Mouse (Mus musculus) liver, embryonic 14.5 days (tissue): ENCODE data around the gene Zfp583. TPM values are rescaled to one million over a fixed set of nuclear protein-coding genes. Genes with fewer than 3 reads are reported as not detected.
A peak's percentile ranks its signal among the peaks of the same experiment; 100 is the strongest.

Source experiments
- ATAC-seq: fragments of 200-750 bp; cut with Nextera tagmentation; 2 replicates; pipeline ENCODE4 v1.8.0; 2017; ENCODE audit warnings: moderate number of reproducible peaks, mild to moderate bottlenecking, moderate library complexity; ENCODE audit not compliant: insufficient read depth
- DNase-seq, 3 experiments: peaks; one replicate each; pipeline ENCODE4 v3.0.0-alpha.2; 2012 to 2013; ENCODE audit warnings: low read depth in 3 of 3, low spot score in 3 of 3
- H3K27ac ChIP-seq: fragments of 300-500 bp; sonication (generic); 2 replicates; pipeline ENCODE4 v1.5.1; 2014; ENCODE audit warnings: moderate library complexity, mild to moderate bottlenecking, control low read depth, inconsistent platforms
- H3K27me3 ChIP-seq: fragments of 300-500 bp; sonication (generic); 2 replicates; pipeline ENCODE4 v1.6.1; 2014; ENCODE audit warnings: mild to moderate bottlenecking, low read length, moderate library complexity; ENCODE audit not compliant: control insufficient read depth, insufficient read depth
- H3K36me3 ChIP-seq: fragments of 300-500 bp; sonication (generic); replicated peaks from 2 replicates; pipeline ENCODE4 v1.6.1; 2014; ENCODE audit warnings: low read depth; ENCODE audit not compliant: control insufficient read depth, insufficient read depth
- H3K4me1 ChIP-seq, 2 experiments: fragments of 200-500 bp in 1 of 2; fragments of 300-500 bp in 1 of 2; sonication (generic) in 1 of 2; replicated peaks; 2 replicates each; pipeline ENCODE4 v1.6.1; 2012 to 2014; ENCODE audit warnings: antibody characterized with exemption in 1 of 2, inconsistent platforms in 1 of 2, low read length in 1 of 2; ENCODE audit not compliant: control insufficient read depth in 2 of 2, insufficient read depth in 2 of 2
- H3K4me2 ChIP-seq: fragments of 300-500 bp; sonication (generic); 2 replicates; pipeline ENCODE4 v1.6.1; 2014; ENCODE audit warnings: low read depth, mild to moderate bottlenecking, control low read depth, moderate library complexity
- H3K4me3 ChIP-seq, 2 experiments: fragments of 200-500 bp in 1 of 2; fragments of 300-500 bp in 1 of 2; sonication (generic) in 1 of 2; 2 replicates each; pipeline ENCODE4 v1.5.1; 2012 to 2014; ENCODE audit warnings: low read depth in 2 of 2, low read length in 2 of 2, mild to moderate bottlenecking in 2 of 2, control low read depth in 1 of 2, inconsistent platforms in 1 of 2, moderate library complexity in 1 of 2; ENCODE audit not compliant: insufficient read depth in 1 of 2
- H3K9ac ChIP-seq: fragments of 300-500 bp; sonication (generic); replicated peaks from 2 replicates; pipeline ENCODE4 v1.6.1; 2014; ENCODE audit warnings: mild to moderate bottlenecking, control low read depth, moderate library complexity
- H3K9me3 ChIP-seq: fragments of 300-500 bp; sonication (generic); 2 replicates; pipeline ENCODE4 v1.6.1; 2016; ENCODE audit warnings: low read length, mixed read lengths; ENCODE audit not compliant: control insufficient read depth
- CTCF ChIP-seq: IDR thresholded peaks from 2 replicates; pipeline ENCODE4 v1.5.1; 2016; ENCODE audit warnings: antibody characterized with exemption, low read depth, control low read depth
- EP300 ChIP-seq: IDR thresholded peaks from 2 replicates; pipeline ENCODE4 v1.6.1; 2016; ENCODE audit warnings: antibody characterized with exemption, low read depth
- WGBS: fragments of 180-500 bp; shearing (Covaris S2); extraction: QIAGEN DNeasy Blood & Tissue Kit; methylation state at CpG from one replicate; pipeline ENCODE4 v1.1.7; 2014; ENCODE audit not compliant: insufficient replicate concordance; 5-methylcytosine and 5-hydroxymethylcytosine counted together
- polyA plus RNA-seq, 2 experiments: library from polyadenylated mRNA; depleted of rRNA in 1 of 2; stranded (reverse) in 1 of 2; unstranded in 1 of 2; fragments of >200 nt; fragmentation: Nextera tagmentation in 1 of 2; extraction: Ambion mirVana in 1 of 2; gene quantifications; 2 replicates each; pipeline versions ENCODE4 v1.2.1 to v1.2.3; 2012 to 2014

Gene Zfp583
- polyA plus RNA-seq, 2 experiments, result 0.79 to 0.88 TPM

DNA sequence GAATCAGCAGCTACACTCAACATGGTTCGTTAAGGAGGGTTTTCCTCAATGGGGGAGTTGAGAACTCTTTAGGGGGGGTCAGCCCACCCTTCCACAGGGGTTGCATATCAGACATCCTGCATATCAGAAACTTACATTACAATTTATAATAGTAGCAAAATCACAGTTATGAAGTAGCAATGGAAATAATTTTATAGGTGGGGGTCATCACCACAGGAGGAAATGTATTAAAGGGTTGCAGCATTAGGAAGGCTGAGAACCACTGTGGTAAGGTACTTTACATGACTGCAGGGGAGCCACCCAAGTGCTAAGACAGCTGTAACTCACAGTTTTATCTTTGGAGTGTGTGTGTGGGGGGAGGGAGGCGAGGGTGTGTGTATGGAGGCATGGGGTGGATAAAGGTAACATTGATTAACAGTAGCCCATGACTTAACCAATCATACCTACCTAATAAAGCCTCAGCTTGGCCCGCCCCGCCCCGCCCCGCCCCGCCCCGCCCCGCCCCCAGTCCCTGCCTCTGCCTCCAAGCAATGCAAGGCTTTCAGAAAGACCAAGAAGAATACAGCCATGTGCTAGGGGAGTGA lies 29.5 kb upstream of the Zfp583 start:
- peaks cover 20 to 29% of the 10 kb centered on the region in 2 experiments for H3K4me1 ChIP-seq
- DNase-seq, result peak in 1 of 3 experiments; percentile 37
- no peak overlapping the region for H3K27ac ChIP-seq
- no peak overlapping the region for H3K9ac ChIP-seq
- no peak overlapping the region for H3K4me3 ChIP-seq
- H3K4me2 ChIP-seq, result 0 out of 2 replicates have a peak overlapping the region, but pooled peaks have one; percentile 11
- H3K9me3 ChIP-seq, result no peaks in the 10 kb centered on the region
- peak; percentile 17; the same call in 1 of the 2 replicates for ATAC-seq
- no peaks in the 10 kb centered on the region for H3K36me3 ChIP-seq
- no peak for TF ChIP-seq EP300
- TF ChIP-seq CTCF, result no peak
- H3K27me3 ChIP-seq, result no peaks in the 10 kb centered on the region
- WGBS, result 8% methylated on average over 9 of the region's 9 CpGs

DNA sequence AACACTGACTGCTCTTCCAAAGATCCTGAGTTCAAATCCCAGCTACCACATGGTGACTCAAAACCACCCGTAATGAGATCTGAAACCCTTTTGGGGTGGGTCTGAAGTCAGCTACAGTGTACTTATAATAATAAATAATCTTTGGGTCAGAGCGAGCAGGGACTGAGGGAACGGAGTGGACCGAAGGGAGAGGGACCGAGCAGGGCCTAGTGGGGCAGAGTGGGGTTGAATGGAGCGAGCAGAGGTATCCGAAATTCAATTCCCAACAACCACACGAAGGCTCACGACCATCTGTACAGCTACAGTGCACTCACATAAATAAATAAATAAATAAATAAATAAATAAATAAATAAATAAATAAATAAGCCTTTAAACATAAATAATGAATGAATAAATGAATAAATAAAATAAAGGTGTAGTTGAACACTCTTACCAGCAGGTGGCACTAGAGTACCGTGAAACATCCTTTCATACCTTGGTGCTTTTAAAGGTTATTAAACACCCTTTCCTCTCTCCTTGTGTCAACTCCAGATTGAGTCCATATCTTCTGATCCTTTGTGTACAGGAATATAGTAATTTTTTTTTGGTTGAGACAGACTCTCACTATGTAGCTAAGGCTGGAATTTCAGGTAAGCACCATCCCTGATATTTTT lies 28.0 kb upstream of the Zfp583 start:
- Histone ChIP-seq H3K27me3 (no peaks in the 10 kb centered on the region), H3K4me3 (no peak overlapping the region), H3K36me3 (no peaks in the 10 kb centered on the region), H3K9me3 (no peaks in the 10 kb centered on the region), H3K4me2 (no peak overlapping the region), H3K4me1 (peaks cover 15 to 23% of the 10 kb centered on the region in 2 experiments), H3K27ac (no peak overlapping the region), H3K9ac (no peak overlapping the region)
- ATAC-seq, result no peak
- TF ChIP-seq CTCF (peak; percentile 73), EP300 (no peak)
- DNase-seq, result peak in 2 of 3 experiments; percentile 44 to 68
- 47% methylated on average over 10 of the region's 10 CpGs for WGBS

DNA sequence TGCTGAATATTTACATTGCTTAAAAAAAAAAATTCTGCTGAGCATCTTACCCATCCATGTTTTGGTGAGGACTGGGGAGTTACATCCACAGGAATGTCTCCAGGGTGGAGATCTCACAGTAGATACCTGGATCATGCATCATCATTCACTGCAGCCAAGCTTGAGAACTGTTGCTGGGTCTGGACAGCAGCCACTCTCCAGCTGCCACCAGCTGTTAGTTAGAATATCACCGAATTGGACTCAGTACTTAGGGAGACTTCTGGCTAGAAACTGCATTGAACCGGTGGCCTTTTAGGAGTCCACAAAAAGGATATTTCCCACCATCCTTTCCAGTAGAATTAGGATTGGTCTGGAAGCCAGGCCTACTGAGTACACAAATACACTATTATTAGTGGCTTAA lies 27.0 kb upstream of the Zfp583 start:
- Histone ChIP-seq H3K4me2 (no peak overlapping the region), H3K4me3 (no peak overlapping the region), H3K27ac (no peak overlapping the region), H3K27me3 (no peaks in the 10 kb centered on the region), H3K36me3 (no peaks in the 10 kb centered on the region), H3K9me3 (no peaks in the 10 kb centered on the region), H3K4me1 (peaks cover 10 to 17% of the 10 kb centered on the region in 2 experiments), H3K9ac (no peak overlapping the region)
- WGBS, result 57% methylated on average over 2 of the region's 2 CpGs
- no peak for TF ChIP-seq CTCF
- no peak for TF ChIP-seq EP300
- DNase-seq, result no peak
- ATAC-seq, result no peak

DNA sequence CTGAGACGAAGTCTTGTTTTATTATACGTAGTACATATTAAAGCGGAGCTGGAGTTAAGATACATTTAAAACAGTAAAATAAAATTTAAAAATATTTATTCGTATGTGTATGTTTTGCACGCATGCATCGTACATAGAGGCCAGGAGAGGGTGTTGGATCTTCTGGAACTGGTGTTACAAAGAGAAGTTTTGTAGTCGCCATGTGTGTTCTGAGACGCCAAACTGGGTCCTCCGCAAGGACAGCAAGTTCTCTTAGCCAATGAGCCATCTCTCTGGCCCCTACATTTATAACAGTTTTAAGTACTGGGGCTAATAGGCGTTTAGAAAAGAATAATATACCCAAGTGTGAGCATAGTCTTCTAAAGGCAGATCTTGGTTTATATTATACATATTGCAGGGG lies 13.0 kb upstream of the Zfp583 start:
- WGBS, result 28% methylated on average over 10 of the region's 10 CpGs
- TF ChIP-seq CTCF, result no peak
- no peak overlapping the region for H3K9ac ChIP-seq

DNA sequence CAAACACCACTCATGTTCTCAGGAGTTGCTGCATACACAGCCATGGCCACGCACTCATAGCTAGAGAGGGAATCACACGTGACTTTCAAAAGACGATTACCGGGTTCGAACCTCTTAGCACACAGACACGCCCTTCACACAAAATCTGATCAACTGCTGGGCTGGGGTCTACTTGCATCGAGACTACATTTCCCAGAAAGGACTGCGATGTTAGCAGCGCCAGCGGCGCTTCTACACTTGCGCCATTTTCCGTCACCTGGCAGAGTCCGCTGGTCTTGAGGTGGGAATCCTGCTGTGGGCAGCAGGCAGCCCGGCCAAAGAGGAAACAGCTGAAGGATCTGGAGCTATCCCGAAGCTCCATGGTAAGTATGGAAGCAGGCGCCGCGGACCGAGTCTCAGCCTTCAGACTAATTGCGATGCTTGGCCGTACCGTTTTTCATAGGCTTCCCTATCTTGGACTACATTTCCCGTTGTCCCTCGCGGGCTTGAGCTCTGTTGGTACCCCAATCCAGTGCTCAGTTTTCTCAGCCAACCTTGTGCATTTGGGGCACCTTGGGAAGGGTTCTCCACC lies 12.5 kb upstream of the Zfp583 start, which contains the start of gene Gm3854:
Gm3854 (plus strand) TSS at position 259 of the 571 bp plus-strand sequence.
- TF ChIP-seq CTCF (no peak), EP300 (no peak)
- under 1% methylated on average over 26 of the region's 26 CpGs for WGBS

More for the DNA sequence above, 13.0 kb upstream of the Zfp583 start:
- Histone ChIP-seq H3K27me3 (no peaks in the 10 kb centered on the region), H3K36me3 (no peaks in the 10 kb centered on the region), H3K4me1 (0 out of 4 replicates have a peak, but pooled peaks cover 0 to 2% of the 10 kb centered on the region in 2 experiments), H3K4me3 (peak overlapping the region; percentile 57 to 76), H3K27ac (no peak overlapping the region), H3K9me3 (no peaks in the 10 kb centered on the region), H3K4me2 (peak overlapping the region; percentile 60)
- DNase-seq (no peak), ATAC-seq (no peak)

More for the DNA sequence above, 12.5 kb upstream of the Zfp583 start, which contains the start of gene Gm3854:
- Histone ChIP-seq H3K4me2 (peak within 1 kb of the TSS; percentile 60), H3K4me3 (peak within 1 kb of the TSS; percentile 57 to 76), H3K9me3 (no peaks in the 10 kb centered on the region), H3K27me3 (no peaks in the 10 kb centered on the region), H3K36me3 (no peaks in the 10 kb centered on the region), H3K4me1 (0 out of 4 replicates have a peak, but pooled peaks cover 0 to 2% of the 10 kb centered on the region in 2 experiments), H3K27ac (no peak within 1 kb of the TSS), H3K9ac (peak within 1 kb of the TSS; percentile 51)
- peak in 1 of 3 experiments; percentile 35 for DNase-seq
- ATAC-seq, result peak; percentile 81
